29 mouse cellular contexts compared by ENCODE assay signal in genomic region chr16:21724261-21724660, GRCm38 (mm10). TPM values are rescaled to one million over a fixed set of nuclear protein-coding genes. Genes with fewer than 3 reads are reported as not detected.
DNase-seq lines count a peak whose midpoint lies in the region; ATAC-seq and TF ChIP-seq lines count a peak whose summit lies in the region.
"Had no signal": no experiment of that assay in that cellular context is flagged by ENCODE, and none has a peak within 500 bp of the region (broad histone marks: within the 10 kb centered on the region; RNA-seq: fewer than 3 reads in every experiment).

No protein-coding gene starts in this region.

- no peak overlapping the region for H3K4me3 ChIP-seq in layer of hippocampus, adult 2 months
- H3K4me3 ChIP-seq in midbrain, embryonic 10.5 days: no peak overlapping the region
- H3K4me3 ChIP-seq in midbrain, embryonic 14.5 days (replicated peaks; ENCODE audit: low read depth, low read length): no peak overlapping the region
- H3K4me3 ChIP-seq: forebrain, embryonic 10.5 days; forebrain, embryonic 13.5 days; heart, embryonic 12.5 days; heart, embryonic 15.5 days; hindbrain, embryonic 10.5 days; hindbrain, embryonic 13.5 days had no signal

- no peak overlapping the region for H3K4me2 ChIP-seq in midbrain, embryonic 14.5 days (ENCODE audit: low read length)
- H3K4me2 ChIP-seq: forebrain, embryonic 13.5 days; heart, embryonic 12.5 days; heart, embryonic 15.5 days; hindbrain, embryonic 13.5 days had no signal

- no peaks in the 10 kb centered on the region for H3K4me1 ChIP-seq in midbrain, embryonic 10.5 days
- no peaks in the 10 kb centered on the region for H3K4me1 ChIP-seq in midbrain, embryonic 14.5 days (ENCODE audit: control insufficient read depth, insufficient read depth, low read length)
- H3K4me1 ChIP-seq: forebrain, embryonic 13.5 days; heart, embryonic 12.5 days; hindbrain, embryonic 10.5 days; hindbrain, embryonic 13.5 days had no signal

- no peaks in the 10 kb centered on the region for H3K36me3 ChIP-seq in midbrain, embryonic 10.5 days
- H3K36me3 ChIP-seq in midbrain, embryonic 14.5 days (ENCODE audit: control insufficient read depth, insufficient read depth, low read length): no peaks in the 10 kb centered on the region
- H3K36me3 ChIP-seq: forebrain, embryonic 10.5 days; G1E; heart, embryonic 12.5 days; heart, embryonic 15.5 days; hindbrain, embryonic 10.5 days; hindbrain, embryonic 13.5 days had no signal

- H3K27ac ChIP-seq in layer of hippocampus, adult 2 months: no peak overlapping the region
- H3K27ac ChIP-seq in midbrain, embryonic 10.5 days (replicated peaks): peak overlapping the region; percentile 25; the same call in 1 of the 2 replicates
- no peak overlapping the region for H3K27ac ChIP-seq in midbrain, embryonic 14.5 days (replicated peaks; ENCODE audit: low read depth, low read length)
- H3K27ac ChIP-seq: forebrain, embryonic 10.5 days; forebrain, embryonic 13.5 days; heart, embryonic 15.5 days; hindbrain, embryonic 10.5 days; hindbrain, embryonic 13.5 days had no signal

- ATAC-seq in midbrain, embryonic 14.5 days (ENCODE audit: low FRiP score, low TSS enrichment): no peak
- ATAC-seq: forebrain, embryonic 13.5 days; forebrain, embryonic 16.5 days; hindbrain, embryonic 16.5 days; Patski had no signal

- H3K9me3 ChIP-seq in midbrain, embryonic 10.5 days (replicated peaks): no peaks in the 10 kb centered on the region
- H3K9me3 ChIP-seq in midbrain, embryonic 14.5 days (ENCODE audit: control insufficient read depth, low read length): no peaks in the 10 kb centered on the region
- H3K9me3 ChIP-seq: forebrain, embryonic 10.5 days; forebrain, embryonic 13.5 days; G1E; heart, embryonic 12.5 days; heart, embryonic 15.5 days; hindbrain, embryonic 10.5 days; hindbrain, embryonic 13.5 days had no signal

- WGBS in midbrain, embryonic 10.5 days: 86% methylated on average over 1 of the region's 1 CpGs
- 100% methylated on average over 1 of the region's 1 CpGs for WGBS in midbrain, embryonic 14.5 days

- peak; percentile 28 for DNase-seq in layer of hippocampus, adult 11-12 months (ENCODE audit: low spot score)
- DNase-seq in layer of hippocampus, adult 2 months (ENCODE audit: low spot score in 2 of 2): no peak
- DNase-seq in midbrain, embryonic 10.5 days (ENCODE audit: low spot score): no peak
- no peak for DNase-seq in midbrain, embryonic 14.5 days
- peak; percentile 78 for DNase-seq in brain, adult 2 months (ENCODE audit: low read depth, low spot score)
- no peak for DNase-seq in c-Kit-positive CD71-positive TER-119-positive erythroid progenitor cells, embryonic 14.5 days (ENCODE audit: low spot score)
- DNase-seq: adrenal gland, postnatal 10 days; adrenal gland, postnatal 36 days; B cell, adult 2 months; cerebellum, adult 11-12 months; cerebellum, adult 8-10 months; cerebellum, postnatal 10 days; cerebellum, postnatal 36 days; embryo, embryonic 11 days; gastrocnemius, postnatal 25 days; heart, adult 18-20 months; heart, postnatal 10 days; heart, postnatal 36 days had no signal

- no peak overlapping the region for H3K9ac ChIP-seq in midbrain, embryonic 14.5 days (replicated peaks; ENCODE audit: low read length)
- H3K9ac ChIP-seq: forebrain, embryonic 13.5 days; heart, embryonic 12.5 days; heart, embryonic 15.5 days; hindbrain, embryonic 13.5 days had no signal

- no peak for TF ChIP-seq CTCF in layer of hippocampus, adult 2 months (conservative IDR thresholded peaks at IDR 0.05)

- no peaks in the 10 kb centered on the region for H3K27me3 ChIP-seq in midbrain, embryonic 10.5 days (ENCODE audit: low read depth, poor library complexity, severe bottlenecking)
- H3K27me3 ChIP-seq in midbrain, embryonic 14.5 days (ENCODE audit: control insufficient read depth, insufficient read depth, low read length): no peaks in the 10 kb centered on the region
- H3K27me3 ChIP-seq: CH12.LX; forebrain, embryonic 13.5 days; heart, embryonic 12.5 days; heart, embryonic 15.5 days; hindbrain, embryonic 13.5 days had no signal

RNA-seq across cellular contexts. Expression of gene 2510009E07Rik, which starts 29.8 kb away (rescaled TPM):
- total RNA-seq in layer of hippocampus, adult 2 months (2021): 10 to 100 TPM; 38.4 to 40.3 TPM
- polyA plus RNA-seq in midbrain, embryonic 10.5 days (2016; fragmentation: Nextera tagmentation; extraction: Ambion mirVana): 81.7 and 97.5 TPM in 2 replicates
- polyA plus RNA-seq in midbrain, embryonic 14.5 days (2014; fragmentation: Nextera tagmentation; extraction: Ambion mirVana): 49.8 and 73.9 TPM in 2 replicates
- total RNA-seq: CH12.LX had no signal
- polyA plus RNA-seq: G1E had no signal

Comparison
In these comparisons a context has a peak if more than half of its experiments do, and no peak if none do; other contexts are left out.
1. DNase-seq: peak in layer of hippocampus, adult 11-12 months (single experiment) and brain, adult 2 months (single experiment); none in layer of hippocampus, adult 2 months (0 of 2), midbrain, embryonic 10.5 days (single experiment), midbrain, embryonic 14.5 days (single experiment) and c-Kit-positive CD71-positive TER-119-positive erythroid progenitor cells, embryonic 14.5 days (single experiment).